Mouse (Mus musculus) limb, embryonic 15.5 days (tissue): ENCODE data around the gene 9130019O22Rik. TPM values are rescaled to one million over a fixed set of nuclear protein-coding genes. Genes with fewer than 3 reads are reported as not detected.
A peak's percentile ranks its signal among the peaks of the same experiment; 100 is the strongest.
"Not testable (repeated sequence)": the region's sequence is repeated elsewhere in the genome, so short reads cannot be mapped to it uniquely, and the experiment has no call there.

Source experiments
- ATAC-seq: fragments of 200-750 bp; cut with Nextera tagmentation; 2 replicates; pipeline ENCODE4 v1.8.0; 2017; ENCODE audit warnings: low read depth, moderate TSS enrichment; ENCODE audit not compliant: insufficient number of reproducible peaks, low FRiP score, low TSS enrichment
- H3K27ac ChIP-seq: fragments of 300-500 bp; sonication (generic); 2 replicates; pipeline ENCODE4 v1.5.1; 2015; ENCODE audit warnings: moderate library complexity, mild to moderate bottlenecking, inconsistent platforms
- H3K27me3 ChIP-seq: fragments of 300-500 bp; sonication (generic); 2 replicates; pipeline ENCODE4 v1.6.1; 2015; ENCODE audit warnings: inconsistent platforms
- H3K36me3 ChIP-seq: fragments of 300-500 bp; sonication (generic); 2 replicates; pipeline ENCODE4 v1.6.1; 2015; ENCODE audit warnings: inconsistent platforms
- H3K4me1 ChIP-seq: fragments of 300-500 bp; sonication (generic); 2 replicates; pipeline ENCODE4 v1.6.1; 2015; ENCODE audit warnings: inconsistent platforms
- H3K4me2 ChIP-seq: fragments of 300-500 bp; sonication (generic); 2 replicates; pipeline ENCODE4 v1.6.1; 2015; ENCODE audit warnings: mild to moderate bottlenecking, inconsistent platforms
- H3K4me3 ChIP-seq: fragments of 300-500 bp; sonication (generic); 2 replicates; pipeline ENCODE4 v1.5.1; 2015; ENCODE audit warnings: mild to moderate bottlenecking, inconsistent platforms
- H3K9ac ChIP-seq: fragments of 300-500 bp; sonication (generic); 2 replicates; pipeline ENCODE4 v1.6.1; 2015; ENCODE audit warnings: inconsistent platforms
- H3K9me3 ChIP-seq: fragments of 300-500 bp; sonication (generic); 2 replicates; pipeline ENCODE4 v1.6.1; 2016; ENCODE audit warnings: inconsistent platforms
- WGBS: fragments of 180-500 bp; shearing (Covaris S2); methylation state at CpG from one replicate; pipeline ENCODE4 v1.1.7; 2015; 5-methylcytosine and 5-hydroxymethylcytosine counted together
- polyA plus RNA-seq: library from polyadenylated mRNA; unstranded; fragments of >200 nt; fragmentation: Nextera tagmentation; extraction: Ambion mirVana; gene quantifications from 2 replicates; pipeline ENCODE4 v1.2.1, GENCODE M21; 2015

9130019O22Rik gene
- polyA plus RNA-seq = 5.6 and 6.5 TPM in 2 replicates

DNA sequence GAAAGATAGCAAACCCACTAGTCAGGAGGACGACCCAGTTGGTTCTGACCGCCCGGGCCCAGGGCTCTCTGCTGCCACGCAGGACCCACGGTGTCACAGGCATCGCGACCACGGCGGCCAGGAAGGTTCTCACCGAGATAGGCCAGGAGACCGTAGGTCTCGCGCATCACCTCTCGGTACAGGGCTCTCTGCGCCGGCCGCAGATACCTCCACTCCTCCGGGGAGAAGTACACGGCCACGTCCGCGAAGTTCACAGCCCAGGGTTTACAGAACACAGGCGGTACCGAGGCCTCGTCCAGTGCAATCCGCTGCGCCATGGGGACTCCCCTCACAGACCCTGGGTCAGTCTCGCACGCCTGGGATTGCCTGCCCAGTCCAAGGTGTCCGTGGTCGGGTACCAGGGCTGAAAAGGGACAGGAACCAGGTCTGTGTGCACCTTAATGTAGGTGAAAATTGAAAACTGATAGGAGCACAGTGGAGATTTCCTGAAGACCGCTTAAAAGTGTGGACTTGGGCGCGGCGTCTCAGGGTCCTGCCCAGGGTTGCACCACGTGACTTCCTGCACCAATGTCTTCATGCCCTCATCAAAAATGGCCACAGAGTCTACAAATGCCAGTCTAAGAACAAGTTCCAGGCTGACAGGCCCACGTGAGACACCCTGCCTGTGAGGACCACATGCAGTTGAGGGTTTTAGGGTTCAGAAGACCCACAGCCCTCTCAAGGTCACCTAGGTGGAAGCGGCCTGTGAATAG is at the start of gene 9130019O22Rik:
Gene 9130019O22Rik, minus strand, starts transcription at position 526 of the 752 bp plus-strand sequence.
- H3K4me3 ChIP-seq = peak within 1 kb of the TSS; percentile 55
- peak within 1 kb of the TSS; percentile 47 for H3K9ac ChIP-seq
- 15% methylated on average over 38 of the region's 38 CpGs for WGBS
- H3K27me3 ChIP-seq = no peaks in the 10 kb centered on the region
- H3K27ac ChIP-seq = 0 out of 2 replicates have a peak within 1 kb of the TSS, but pooled peaks have one; percentile 27
- peak within 1 kb of the TSS; percentile 67 for H3K4me2 ChIP-seq
- ATAC-seq = peak; percentile 87
- H3K9me3 ChIP-seq = peaks cover 7% of the 10 kb centered on the region; the same call in 1 of the 2 replicates
- H3K4me1 ChIP-seq = no peaks in the 10 kb centered on the region
- peaks cover 21% of the 10 kb centered on the region for H3K36me3 ChIP-seq

DNA sequence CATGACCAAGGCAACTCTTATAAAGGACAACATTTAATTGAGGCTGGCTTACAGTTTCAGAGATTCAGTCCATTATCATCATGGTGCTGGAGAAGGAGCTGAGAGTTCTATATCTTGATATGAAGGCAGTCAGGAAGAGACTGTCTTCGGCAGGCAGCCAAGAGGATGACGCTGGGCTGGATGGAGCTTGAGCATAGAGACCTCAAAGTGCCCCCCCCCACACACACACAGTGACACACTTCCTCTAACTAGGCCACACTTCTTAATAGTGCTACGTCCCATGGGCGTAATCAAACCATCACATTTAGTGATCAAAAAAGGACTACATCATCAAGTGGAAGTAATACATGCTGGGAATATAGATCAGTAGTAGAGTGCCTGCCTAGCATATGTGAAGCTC is 48.2 kb upstream of the 9130019O22Rik start:
- H3K27me3 ChIP-seq = no peaks in the 10 kb centered on the region
- H3K4me2 ChIP-seq = no peak overlapping the region
- ATAC-seq = no peak
- H3K27ac ChIP-seq = no peak overlapping the region
- no peaks in the 10 kb centered on the region for H3K4me1 ChIP-seq
- H3K9me3 ChIP-seq = 0 out of 2 replicates have a peak, but pooled peaks cover 5% of the 10 kb centered on the region
- H3K9ac ChIP-seq = no peak overlapping the region
- H3K36me3 ChIP-seq = no peaks in the 10 kb centered on the region
- no peak overlapping the region for H3K4me3 ChIP-seq
- WGBS = 86% methylated on average over 4 of the region's 4 CpGs

DNA sequence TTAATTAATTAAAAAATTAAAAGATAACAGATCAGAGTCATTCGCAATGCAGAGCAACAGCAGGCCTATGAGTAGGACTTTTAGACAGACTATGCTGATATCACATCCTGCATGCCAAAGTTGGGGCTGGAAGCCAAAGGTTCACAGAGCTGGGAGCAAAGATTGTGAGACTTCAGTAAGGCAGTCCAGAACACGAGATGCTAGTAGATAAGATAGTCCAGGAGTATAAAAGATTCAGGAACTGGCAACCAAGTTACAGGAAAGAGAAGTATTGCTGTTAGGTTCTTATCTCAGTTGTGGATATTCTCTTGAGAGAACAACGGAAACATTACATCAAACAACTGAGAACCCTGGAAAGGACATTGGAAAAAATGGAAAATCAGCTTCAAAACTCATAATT is 39.4 kb upstream of the 9130019O22Rik start:
- no peak overlapping the region for H3K9ac ChIP-seq
- peaks cover 7% of the 10 kb centered on the region; the same call in 1 of the 2 replicates for H3K27me3 ChIP-seq
- H3K4me3 ChIP-seq = no peak overlapping the region
- WGBS = 71% methylated on average over 3 of the region's 3 CpGs
- H3K9me3 ChIP-seq = no peaks in the 10 kb centered on the region
- H3K36me3 ChIP-seq = no peaks in the 10 kb centered on the region
- no peak overlapping the region for H3K27ac ChIP-seq
- H3K4me2 ChIP-seq = no peak overlapping the region
- no peak for ATAC-seq
- peaks cover 8% of the 10 kb centered on the region; the same call in 1 of the 2 replicates for H3K4me1 ChIP-seq

DNA sequence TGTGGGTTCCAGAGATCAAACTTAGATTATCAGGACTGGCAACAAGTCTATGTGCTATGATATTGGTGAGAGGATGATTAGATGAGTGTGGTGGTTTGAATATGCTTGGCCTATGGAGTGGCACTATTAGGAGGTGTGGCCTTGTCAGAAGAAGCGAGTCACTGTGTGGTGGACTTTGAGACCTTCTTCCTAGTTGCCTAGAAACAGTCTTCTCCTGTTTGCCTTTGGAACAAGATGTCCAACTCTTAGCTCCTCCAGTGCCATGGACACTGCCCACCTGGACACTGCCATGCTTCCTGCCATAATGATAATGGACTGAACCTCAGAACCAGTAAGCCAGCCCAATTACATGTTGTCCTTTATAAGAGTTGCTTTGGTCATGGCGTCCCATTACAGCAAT is 38.9 kb upstream of the 9130019O22Rik start:
- Histone ChIP-seq H3K27me3 (peaks cover 7% of the 10 kb centered on the region; the same call in 1 of the 2 replicates), H3K4me2 (no peak overlapping the region), H3K36me3 (no peaks in the 10 kb centered on the region), H3K4me3 (no peak overlapping the region), H3K27ac (no peak overlapping the region), H3K4me1 (peaks cover 13% of the 10 kb centered on the region; the same call in 1 of the 2 replicates), H3K9ac (no peak overlapping the region), H3K9me3 (no peaks in the 10 kb centered on the region)
- no peak for ATAC-seq
- WGBS = 91% methylated on average over 2 of the region's 2 CpGs

DNA sequence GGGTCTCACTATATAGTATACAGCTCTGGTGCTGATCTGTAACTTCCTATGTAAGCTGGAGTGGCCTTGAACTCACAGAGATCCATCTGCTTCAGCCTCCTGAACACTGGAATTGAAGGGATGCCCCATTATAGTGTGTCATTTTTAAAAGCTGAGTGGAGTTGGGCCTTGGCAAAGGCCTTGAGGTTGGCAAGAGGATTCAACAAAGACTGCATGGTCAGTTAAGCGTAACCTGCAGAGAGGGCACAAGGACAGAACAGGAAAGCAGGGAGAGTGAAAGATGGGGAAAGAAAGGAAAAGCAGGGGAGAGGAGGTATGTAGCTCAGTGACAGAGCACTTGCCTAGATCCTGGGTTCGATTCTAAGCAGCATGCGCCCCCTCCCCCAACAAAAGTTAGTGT is 38.3 kb upstream of the 9130019O22Rik start:
- no peak for ATAC-seq
- WGBS = 84% methylated on average over 3 of the region's 3 CpGs
- H3K9me3 ChIP-seq = no peaks in the 10 kb centered on the region

DNA sequence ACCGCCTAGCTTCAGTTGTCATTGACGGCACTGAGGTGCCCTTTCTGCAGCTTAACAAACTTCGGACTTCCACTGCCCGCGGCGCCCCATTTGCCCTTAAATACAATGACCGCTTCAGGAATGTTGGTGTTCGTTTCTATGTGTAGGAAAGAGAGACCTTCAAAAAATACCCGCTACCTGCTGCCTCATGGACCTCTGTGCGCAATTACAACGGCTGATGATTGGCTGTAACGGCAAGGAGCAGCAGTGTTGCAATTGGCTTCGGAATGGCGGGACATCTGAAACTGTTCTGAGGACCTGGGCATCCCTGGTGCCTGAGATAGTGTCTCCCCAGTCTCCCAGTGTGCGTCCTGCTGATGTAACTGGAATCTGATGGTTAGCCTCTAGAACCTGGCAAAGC is 35.3 kb upstream of the 9130019O22Rik start:
- Histone ChIP-seq H3K4me2 (peak overlapping the region; percentile 86), H3K27me3 (peaks cover 7% of the 10 kb centered on the region; the same call in 1 of the 2 replicates), H3K27ac (peak overlapping the region; percentile 78; the same call in 1 of the 2 replicates), H3K36me3 (peaks cover 8% of the 10 kb centered on the region; the same call in 1 of the 2 replicates), H3K4me3 (peak overlapping the region; percentile 76), H3K4me1 (peaks cover 13% of the 10 kb centered on the region; the same call in 1 of the 2 replicates), H3K9ac (peak overlapping the region; percentile 89; the same call in 1 of the 2 replicates), H3K9me3 (no peaks in the 10 kb centered on the region)
- ATAC-seq = no peak
- WGBS = 1% methylated on average over 15 of the region's 15 CpGs

More for the DNA sequence above, 38.3 kb upstream of the 9130019O22Rik start:
- Histone ChIP-seq H3K4me2 (no peak overlapping the region), H3K27me3 (peaks cover 7% of the 10 kb centered on the region; the same call in 1 of the 2 replicates), H3K27ac (no peak overlapping the region), H3K36me3 (no peaks in the 10 kb centered on the region), H3K4me1 (peaks cover 13% of the 10 kb centered on the region; the same call in 1 of the 2 replicates), H3K4me3 (no peak overlapping the region), H3K9ac (no peak overlapping the region)

DNA sequence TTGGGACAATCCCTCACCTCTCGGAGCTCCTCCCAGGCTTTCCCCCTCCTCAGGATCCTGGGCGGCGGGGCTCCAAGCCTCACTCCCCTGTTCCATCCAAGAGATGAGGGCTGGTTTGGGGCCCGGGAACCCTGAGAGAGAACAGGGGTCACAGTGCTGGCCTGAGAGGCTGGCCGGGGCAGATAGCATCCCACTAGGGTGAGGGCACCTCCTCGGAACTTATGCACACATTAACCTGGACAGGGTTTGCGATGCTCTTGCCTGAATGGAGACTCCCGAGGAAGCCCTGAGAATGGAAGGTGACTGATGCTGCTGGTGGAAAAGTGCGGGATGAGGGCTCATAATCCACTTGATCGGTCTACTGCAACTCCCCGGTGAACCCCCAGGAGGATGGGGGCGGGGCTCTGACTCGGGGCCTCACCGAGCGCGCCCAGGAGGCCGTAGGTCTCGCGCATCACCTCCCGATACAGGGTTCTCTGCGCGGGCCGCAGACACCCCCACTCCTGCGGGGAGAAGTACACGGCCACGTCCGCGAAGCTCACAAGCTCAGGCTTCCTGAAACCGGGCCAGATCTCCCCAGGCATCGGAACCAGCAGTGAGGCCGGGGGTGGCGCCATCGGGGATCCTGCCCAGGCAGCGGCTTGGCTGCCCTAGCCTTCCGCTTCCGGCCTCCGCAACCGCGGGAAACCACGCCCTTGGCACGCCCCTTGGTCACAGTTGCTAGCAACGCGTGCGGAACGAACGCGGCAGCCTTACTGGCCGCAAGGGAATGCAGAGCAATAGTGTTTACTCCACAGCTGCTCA is 34.6 kb upstream of the 9130019O22Rik start, which contains the start of gene Zfp688:
Gene Zfp688, minus strand, starts transcription at position 681 of the 804 bp plus-strand sequence.
- Histone ChIP-seq H3K9me3 (no peaks in the 10 kb centered on the region), H3K4me1 (peaks cover 13% of the 10 kb centered on the region; the same call in 1 of the 2 replicates), H3K9ac (peak within 1 kb of the TSS; percentile 89), H3K4me2 (peak within 1 kb of the TSS; percentile 86), H3K27me3 (peaks cover 7% of the 10 kb centered on the region; the same call in 1 of the 2 replicates), H3K4me3 (peak within 1 kb of the TSS; percentile 76), H3K36me3 (peaks cover 8% of the 10 kb centered on the region; the same call in 1 of the 2 replicates), H3K27ac (peak within 1 kb of the TSS; percentile 78)
- ATAC-seq = peak; percentile 84
- under 1% methylated on average over 47 of the region's 48 CpGs for WGBS

DNA sequence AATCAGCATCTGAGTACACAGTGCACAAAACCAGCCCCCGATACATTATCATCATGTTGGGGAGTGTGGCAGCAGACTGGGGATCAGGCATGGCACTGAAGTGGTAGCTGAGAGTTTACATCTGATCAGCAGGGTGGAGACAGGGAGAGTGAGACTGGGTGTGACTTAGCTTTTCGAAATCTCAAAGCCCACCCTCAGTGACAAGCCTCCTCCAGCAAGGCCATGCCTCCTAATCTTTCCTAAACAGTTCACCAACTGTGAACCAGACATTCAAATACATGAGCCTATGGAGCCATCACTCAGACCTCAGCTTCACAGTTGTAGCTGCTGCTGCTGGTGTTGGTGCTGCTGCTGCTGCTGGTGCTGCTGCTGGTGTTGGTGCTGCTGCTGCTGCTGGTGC is 24.5 kb upstream of the 9130019O22Rik start:
- no peaks in the 10 kb centered on the region for H3K9me3 ChIP-seq
- H3K4me1 ChIP-seq = peaks cover 2% of the 10 kb centered on the region; the same call in 1 of the 2 replicates
- no peak overlapping the region for H3K4me2 ChIP-seq
- no peak overlapping the region for H3K27ac ChIP-seq
- H3K36me3 ChIP-seq = no peaks in the 10 kb centered on the region
- WGBS = 73% methylated on average over 2 of the region's 2 CpGs
- no peak overlapping the region for H3K4me3 ChIP-seq
- no peaks in the 10 kb centered on the region for H3K27me3 ChIP-seq
- no peak overlapping the region for H3K9ac ChIP-seq
- no peak for ATAC-seq

DNA sequence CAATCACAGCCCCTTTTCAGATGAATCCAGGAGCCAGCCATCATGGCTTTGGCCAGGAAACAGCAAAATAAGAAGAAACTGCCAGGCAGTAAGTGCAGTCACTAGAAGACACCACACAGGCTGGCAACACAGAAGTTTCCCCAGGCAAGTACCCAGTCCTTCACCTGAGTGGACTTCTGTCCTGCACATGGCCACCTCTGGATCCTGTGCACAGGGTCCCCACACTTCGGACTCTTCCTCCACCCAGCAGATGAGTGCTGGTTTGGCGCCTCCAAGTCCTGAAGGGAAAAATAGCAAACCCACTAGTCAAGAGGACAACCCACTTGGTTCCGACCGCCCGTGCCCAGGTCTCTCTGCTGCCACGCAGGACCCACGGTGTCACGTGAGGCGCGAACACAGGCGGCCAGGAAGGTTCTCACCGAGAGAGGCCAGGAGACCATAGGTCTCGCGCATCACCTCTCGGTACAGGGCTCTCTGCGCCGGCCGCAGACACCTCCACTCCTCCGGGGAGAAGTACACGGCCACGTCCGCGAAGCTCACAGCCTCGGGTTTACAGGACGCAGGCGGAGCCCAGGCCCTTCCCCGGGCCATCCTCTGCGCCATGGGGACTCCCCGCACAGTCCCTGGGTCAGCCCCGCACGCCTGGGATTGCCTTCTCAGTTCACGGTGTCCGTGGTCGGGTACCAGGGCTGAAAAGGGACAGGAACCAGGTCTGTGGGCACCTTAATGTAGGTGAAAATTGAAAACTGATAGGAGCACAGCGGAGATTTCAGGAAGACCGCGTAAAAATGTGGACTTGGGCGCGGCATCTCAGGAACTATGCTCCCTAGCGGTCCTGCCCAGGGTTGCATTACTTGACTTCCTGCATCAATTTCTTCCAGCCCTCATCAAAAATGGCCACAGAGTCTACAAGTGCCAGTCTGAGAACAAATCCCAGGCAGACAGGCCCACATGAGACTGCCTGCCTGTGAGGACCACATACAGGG is 19.3 kb upstream of the 9130019O22Rik start, which contains the start of gene Zfp764:
Gene Zfp764, minus strand, starts transcription at position 821 of the 986 bp plus-strand sequence.
- Histone ChIP-seq H3K9ac (peak within 1 kb of the TSS; percentile 76), H3K27ac (peak within 1 kb of the TSS; percentile 83), H3K4me3 (peak within 1 kb of the TSS; percentile 50), H3K4me2 (peak within 1 kb of the TSS; percentile 92)
- 4% methylated on average over 40 of the region's 40 CpGs for WGBS
- peak; percentile 83 for ATAC-seq
- not testable (repeated sequence) for H3K9me3 ChIP-seq, H3K27me3 ChIP-seq, H3K36me3 ChIP-seq, H3K4me1 ChIP-seq

DNA sequence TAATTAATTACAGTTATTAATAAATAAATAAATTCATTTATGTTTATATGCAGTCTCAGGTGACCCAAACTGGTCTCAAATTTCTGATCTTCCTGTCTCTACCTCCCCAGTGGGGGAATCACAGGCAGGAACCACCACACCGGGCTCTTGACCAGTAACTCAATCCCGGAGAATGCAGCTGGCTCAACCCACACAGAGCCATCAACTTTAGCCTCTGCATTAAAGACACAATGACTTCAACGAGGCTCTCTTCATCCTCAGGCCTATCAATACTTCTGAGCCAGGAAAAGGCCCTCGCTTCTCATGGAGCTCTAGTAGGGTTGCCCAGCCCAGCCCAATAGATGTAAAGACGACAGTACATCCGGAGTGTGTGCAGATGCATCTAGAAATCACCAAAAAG is 17.1 kb upstream of the 9130019O22Rik start:
- not testable (repeated sequence) for H3K4me3 ChIP-seq, ATAC-seq, H3K36me3 ChIP-seq, H3K4me2 ChIP-seq, H3K27me3 ChIP-seq, H3K9ac ChIP-seq, H3K27ac ChIP-seq, H3K9me3 ChIP-seq, H3K4me1 ChIP-seq
- 89% methylated on average over 6 of the region's 6 CpGs for WGBS

DNA sequence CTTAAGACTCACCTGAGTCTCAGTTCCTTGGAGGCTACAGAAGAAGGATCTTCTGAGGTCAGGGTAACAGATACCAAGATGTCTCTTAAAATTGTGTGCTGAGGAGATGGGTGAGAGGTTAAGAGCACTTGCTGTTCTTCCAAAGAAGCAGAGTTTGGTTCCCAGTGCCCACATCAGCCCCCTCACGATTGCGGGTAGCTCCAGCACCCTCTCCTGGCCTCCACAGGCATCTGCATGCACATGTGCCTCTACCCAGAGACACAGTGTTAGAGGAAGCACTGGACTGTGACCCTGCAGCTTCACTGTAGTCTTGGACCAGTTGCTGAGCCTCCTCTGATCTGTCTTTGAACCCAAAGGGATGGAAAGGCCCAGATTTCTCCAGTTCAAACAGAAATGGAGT is 16.0 kb upstream of the 9130019O22Rik start:
- no peaks in the 10 kb centered on the region for H3K27me3 ChIP-seq
- H3K9me3 ChIP-seq = no peaks in the 10 kb centered on the region
- no peak overlapping the region for H3K4me3 ChIP-seq
- peaks cover 7% of the 10 kb centered on the region for H3K36me3 ChIP-seq
- WGBS = 41% methylated on average over 2 of the region's 2 CpGs
- ATAC-seq = no peak
- H3K27ac ChIP-seq = no peak overlapping the region
- H3K4me2 ChIP-seq = no peak overlapping the region
- no peak overlapping the region for H3K9ac ChIP-seq
- peaks cover 6% of the 10 kb centered on the region for H3K4me1 ChIP-seq
